Mouse (Mus musculus) forebrain, embryonic 15.5 days (tissue): ENCODE measurements around the gene Mobp. TPM values are rescaled to one million over a fixed set of nuclear protein-coding genes. Genes with fewer than 3 reads are reported as not detected.

Source experiments
- ATAC-seq: fragments of 200-750 bp; cut with Nextera tagmentation; replicated peaks from 2 replicates; pipeline ENCODE4 v1.8.0; 2017; ENCODE audit warnings: mild to moderate bottlenecking, moderate TSS enrichment, moderate library complexity
- H3K27ac ChIP-seq: fragments of 300-500 bp; sonication (generic); replicated peaks from 2 replicates; pipeline ENCODE4 v1.5.1; 2015; ENCODE audit warnings: mild to moderate bottlenecking, inconsistent platforms
- H3K27me3 ChIP-seq: fragments of 300-500 bp; sonication (generic); 2 replicates; pipeline ENCODE4 v1.6.1; 2015; ENCODE audit warnings: inconsistent platforms
- H3K36me3 ChIP-seq: fragments of 300-500 bp; sonication (generic); 2 replicates; pipeline ENCODE4 v1.6.1; 2015; ENCODE audit warnings: mild to moderate bottlenecking, inconsistent platforms
- H3K4me1 ChIP-seq: fragments of 300-500 bp; sonication (generic); 2 replicates; pipeline ENCODE4 v1.6.1; 2015; ENCODE audit warnings: inconsistent platforms
- H3K4me2 ChIP-seq: fragments of 300-500 bp; sonication (generic); replicated peaks from 2 replicates; pipeline ENCODE4 v1.6.1; 2015; ENCODE audit warnings: mild to moderate bottlenecking, inconsistent platforms
- H3K4me3 ChIP-seq: fragments of 300-500 bp; sonication (generic); 2 replicates; pipeline ENCODE4 v1.5.1; 2015; ENCODE audit warnings: mild to moderate bottlenecking, inconsistent platforms
- H3K9ac ChIP-seq: fragments of 300-500 bp; sonication (generic); replicated peaks from 2 replicates; pipeline ENCODE4 v1.6.1; 2015; ENCODE audit warnings: mild to moderate bottlenecking, inconsistent platforms
- H3K9me3 ChIP-seq: fragments of 300-500 bp; sonication (generic); 2 replicates; pipeline ENCODE4 v1.6.1; 2016; ENCODE audit warnings: inconsistent platforms
- WGBS: fragments of 180-500 bp; shearing (Covaris S2); methylation state at CpG from one replicate; pipeline ENCODE4 v1.1.7; 2015; ENCODE audit warnings: mixed read lengths; 5-methylcytosine and 5-hydroxymethylcytosine counted together
- polyA plus RNA-seq: library from polyadenylated mRNA; unstranded; fragments of >200 nt; fragmentation: Nextera tagmentation; extraction: Ambion mirVana; gene quantifications from 2 replicates; pipeline ENCODE4 v1.2.1, GENCODE M21; 2015

Gene Mobp
- polyA plus RNA-seq, 1 experiment from 2014 or later, result 0.17 TPM

- no peak overlapping the region for H3K9ac ChIP-seq
- H3K4me2 ChIP-seq, result no peak overlapping the region
- H3K27ac ChIP-seq, result no peak overlapping the region
- no peaks in the 10 kb centered on the region for H3K36me3 ChIP-seq
- no peaks in the 10 kb centered on the region for H3K9me3 ChIP-seq
- H3K4me3 ChIP-seq, result no peak overlapping the region
- 88% methylated on average over 13 of the region's 13 CpGs for WGBS
- no peaks in the 10 kb centered on the region for H3K4me1 ChIP-seq
- H3K27me3 ChIP-seq, result no peaks in the 10 kb centered on the region
- ATAC-seq, result no peak
Measured at GRCm38 (mm10) chr9:120144474-120144873, 5.0 kb upstream of the Mobp start.

GRCm38 (mm10) chr9:120151152-120151551 is 1.6 kb downstream of the Mobp start:
- H3K4me3 ChIP-seq, result no peak overlapping the region
- H3K36me3 ChIP-seq, result no peaks in the 10 kb centered on the region
- no peaks in the 10 kb centered on the region for H3K4me1 ChIP-seq
- no peak overlapping the region for H3K9ac ChIP-seq
- no peaks in the 10 kb centered on the region for H3K27me3 ChIP-seq
- no peak overlapping the region for H3K27ac ChIP-seq
- H3K4me2 ChIP-seq, result no peak overlapping the region
- no peak for ATAC-seq
- no peaks in the 10 kb centered on the region for H3K9me3 ChIP-seq
- 82% methylated on average over 5 of the region's 5 CpGs for WGBS

GRCm38 (mm10) chr9:120151906-120152399 is 2.4 kb downstream of the Mobp start:
- H3K27ac ChIP-seq, result no peak overlapping the region
- no peak overlapping the region for H3K4me2 ChIP-seq
- no peak overlapping the region for H3K4me3 ChIP-seq
- H3K9ac ChIP-seq, result no peak overlapping the region
- no peaks in the 10 kb centered on the region for H3K9me3 ChIP-seq
- no peak for ATAC-seq
- WGBS, result 84% methylated on average over 12 of the region's 12 CpGs
- H3K4me1 ChIP-seq, result no peaks in the 10 kb centered on the region
- H3K36me3 ChIP-seq, result no peaks in the 10 kb centered on the region
- H3K27me3 ChIP-seq, result no peaks in the 10 kb centered on the region

GRCm38 (mm10) chr9:120158047-120158446 is 8.5 kb downstream of the Mobp start:
- Histone ChIP-seq H3K36me3 (no peaks in the 10 kb centered on the region), H3K4me3 (no peak overlapping the region), H3K9ac (no peak overlapping the region), H3K4me1 (no peaks in the 10 kb centered on the region), H3K9me3 (no peaks in the 10 kb centered on the region), H3K4me2 (no peak overlapping the region), H3K27ac (no peak overlapping the region), H3K27me3 (no peaks in the 10 kb centered on the region)
- WGBS, result 55% methylated on average over 4 of the region's 4 CpGs
- ATAC-seq, result no peak

- no peaks in the 10 kb centered on the region for H3K36me3 ChIP-seq
- ATAC-seq, result no peak
- no peak overlapping the region for H3K4me2 ChIP-seq
- H3K4me1 ChIP-seq, result no peaks in the 10 kb centered on the region
- 76% methylated on average over 16 of the region's 16 CpGs for WGBS
- H3K27me3 ChIP-seq, result no peaks in the 10 kb centered on the region
- no peak overlapping the region for H3K27ac ChIP-seq
- H3K4me3 ChIP-seq, result no peak overlapping the region
- no peaks in the 10 kb centered on the region for H3K9me3 ChIP-seq
- no peak overlapping the region for H3K9ac ChIP-seq
Measured at GRCm38 (mm10) chr9:120163862-120164261, 14.4 kb downstream of the Mobp start.

GRCm38 (mm10) chr9:120167826-120168225 is 18.3 kb downstream of the Mobp start:
- no peak overlapping the region for H3K27ac ChIP-seq
- no peak overlapping the region for H3K4me2 ChIP-seq
- no peak overlapping the region for H3K4me3 ChIP-seq
- WGBS, result 72% methylated on average over 11 of the region's 11 CpGs
- no peaks in the 10 kb centered on the region for H3K4me1 ChIP-seq
- no peak for ATAC-seq
- no peak overlapping the region for H3K9ac ChIP-seq
- H3K36me3 ChIP-seq, result no peaks in the 10 kb centered on the region
- H3K9me3 ChIP-seq, result no peaks in the 10 kb centered on the region
- H3K27me3 ChIP-seq, result no peaks in the 10 kb centered on the region

GRCm38 (mm10) chr9:120171295-120171694 is 21.8 kb downstream of the Mobp start:
- no peak overlapping the region for H3K4me3 ChIP-seq

GRCm38 (mm10) chr9:120174436-120175137 is 25.1 kb downstream of the Mobp start:
- Histone ChIP-seq H3K36me3 (no peaks in the 10 kb centered on the region), H3K9me3 (no peaks in the 10 kb centered on the region), H3K4me1 (no peaks in the 10 kb centered on the region), H3K4me3 (no peak overlapping the region), H3K27me3 (no peaks in the 10 kb centered on the region), H3K4me2 (no peak overlapping the region), H3K9ac (no peak overlapping the region), H3K27ac (no peak overlapping the region)
- WGBS, result 78% methylated on average over 18 of the region's 18 CpGs
- ATAC-seq, result no peak

More at GRCm38 (mm10) chr9:120171295-120171694, 21.8 kb downstream of the Mobp start:
- no peak overlapping the region for H3K4me2 ChIP-seq
- H3K36me3 ChIP-seq, result no peaks in the 10 kb centered on the region
- no peaks in the 10 kb centered on the region for H3K4me1 ChIP-seq
- H3K9ac ChIP-seq, result no peak overlapping the region
- H3K9me3 ChIP-seq, result no peaks in the 10 kb centered on the region
- 42% methylated on average over 5 of the region's 5 CpGs for WGBS
- H3K27ac ChIP-seq, result no peak overlapping the region
- H3K27me3 ChIP-seq, result no peaks in the 10 kb centered on the region
- no peak for ATAC-seq

- Histone ChIP-seq H3K4me3 (no peak overlapping the region), H3K9ac (no peak overlapping the region), H3K27me3 (no peaks in the 10 kb centered on the region), H3K36me3 (no peaks in the 10 kb centered on the region), H3K4me2 (no peak overlapping the region), H3K27ac (no peak overlapping the region), H3K4me1 (no peaks in the 10 kb centered on the region), H3K9me3 (no peaks in the 10 kb centered on the region)
- ATAC-seq, result no peak
- 93% methylated on average over 10 of the region's 10 CpGs for WGBS
Measured at GRCm38 (mm10) chr9:120178813-120179212, 29.3 kb downstream of the Mobp start.

GRCm38 (mm10) chr9:120184499-120184898 is 35.0 kb downstream of the Mobp start:
- H3K4me2 ChIP-seq, result peak overlapping the region; percentile 10; the same call in 1 of the 2 replicates
- H3K36me3 ChIP-seq, result no peaks in the 10 kb centered on the region
- no peak overlapping the region for H3K27ac ChIP-seq
- H3K4me1 ChIP-seq, result no peaks in the 10 kb centered on the region
- WGBS, result 41% methylated on average over 13 of the region's 13 CpGs
- no peaks in the 10 kb centered on the region for H3K9me3 ChIP-seq
- no peaks in the 10 kb centered on the region for H3K27me3 ChIP-seq
- ATAC-seq, result no peak
- H3K4me3 ChIP-seq, result no peak overlapping the region
- H3K9ac ChIP-seq, result no peak overlapping the region

- H3K9me3 ChIP-seq, result no peaks in the 10 kb centered on the region
- no peak for ATAC-seq
- 83% methylated on average over 5 of the region's 5 CpGs for WGBS
- no peaks in the 10 kb centered on the region for H3K36me3 ChIP-seq
- H3K27ac ChIP-seq, result no peak overlapping the region
- no peaks in the 10 kb centered on the region for H3K4me1 ChIP-seq
- H3K4me2 ChIP-seq, result no peak overlapping the region
- H3K27me3 ChIP-seq, result no peaks in the 10 kb centered on the region
- no peak overlapping the region for H3K4me3 ChIP-seq
- H3K9ac ChIP-seq, result no peak overlapping the region
Measured at GRCm38 (mm10) chr9:120186856-120187255, 37.3 kb downstream of the Mobp start.

GRCm38 (mm10) chr9:120190891-120191290 is 41.4 kb downstream of the Mobp start:
- peak; percentile 68 for ATAC-seq
- peak overlapping the region; percentile 55 for H3K4me2 ChIP-seq
- no peaks in the 10 kb centered on the region for H3K4me1 ChIP-seq
- 30% methylated on average over 13 of the region's 13 CpGs for WGBS
- H3K27ac ChIP-seq, result peak overlapping the region; percentile 65
- H3K36me3 ChIP-seq, result no peaks in the 10 kb centered on the region
- peak overlapping the region; percentile 46 for H3K4me3 ChIP-seq
- peak overlapping the region; percentile 51 for H3K9ac ChIP-seq
- H3K9me3 ChIP-seq, result no peaks in the 10 kb centered on the region
- no peaks in the 10 kb centered on the region for H3K27me3 ChIP-seq
